Mouse (Mus musculus) lung, embryonic 14.5 days (tissue): ENCODE results near the gene Mgarp. TPM values are rescaled to one million over a fixed set of nuclear protein-coding genes. Genes with fewer than 3 reads are reported as not detected.
"Not testable (repeated sequence)": the region's sequence is repeated elsewhere in the genome, so short reads cannot be mapped to it uniquely, and the experiment has no call there.

Experiments used
- ATAC-seq: fragments of 200-750 bp; cut with Nextera tagmentation; 2 replicates; pipeline ENCODE4 v1.8.0; 2017; ENCODE audit warnings: mild to moderate bottlenecking, moderate TSS enrichment, moderate library complexity; ENCODE audit not compliant: insufficient read depth
- DNase-seq: peaks from one replicate; pipeline ENCODE4 v3.0.0-alpha.2; 2015
- H3K27ac ChIP-seq: fragments of 300-500 bp; sonication (generic); 2 replicates; pipeline ENCODE4 v1.5.1; 2014; ENCODE audit warnings: low read depth, mild to moderate bottlenecking, moderate library complexity
- H3K27me3 ChIP-seq: fragments of 300-500 bp; sonication (generic); 2 replicates; pipeline ENCODE4 v1.6.1; 2014; ENCODE audit warnings: low read length, control low read depth; ENCODE audit not compliant: insufficient read depth
- H3K36me3 ChIP-seq: fragments of 300-500 bp; sonication (generic); 2 replicates; pipeline ENCODE4 v1.6.1; 2014; ENCODE audit warnings: control low read depth; ENCODE audit not compliant: insufficient read depth
- H3K4me1 ChIP-seq: fragments of 300-500 bp; sonication (generic); 2 replicates; pipeline ENCODE4 v1.6.1; 2014; ENCODE audit warnings: antibody characterized with exemption, control low read depth; ENCODE audit not compliant: insufficient read depth
- H3K4me2 ChIP-seq: fragments of 300-500 bp; sonication (generic); 2 replicates; pipeline ENCODE4 v1.6.1; 2014; ENCODE audit warnings: mild to moderate bottlenecking
- H3K4me3 ChIP-seq: fragments of 300-500 bp; sonication (generic); 2 replicates; pipeline ENCODE4 v1.5.1; 2014; ENCODE audit warnings: low read depth, low read length
- H3K9ac ChIP-seq: fragments of 300-500 bp; sonication (generic); 2 replicates; pipeline ENCODE4 v1.6.1; 2014
- H3K9me3 ChIP-seq: fragments of 300-500 bp; sonication (generic); 2 replicates; pipeline ENCODE4 v1.6.1; 2016; ENCODE audit warnings: low read depth, low read length, control low read depth
- CTCF ChIP-seq: IDR thresholded peaks from 2 replicates; pipeline ENCODE4 v1.5.1; 2016; ENCODE audit warnings: antibody characterized with exemption, low read depth
- WGBS: fragments of 180-500 bp; shearing (Covaris S2); extraction: QIAGEN DNeasy Blood & Tissue Kit; methylation state at CpG from one replicate; pipeline ENCODE4 v1.1.7; 2014; 5-methylcytosine and 5-hydroxymethylcytosine counted together
- polyA plus RNA-seq: library from polyadenylated mRNA; unstranded; fragments of >200 nt; fragmentation: Nextera tagmentation; extraction: Ambion mirVana; gene quantifications from 2 replicates; pipeline ENCODE4 v1.2.1, GENCODE M21; 2014

Mgarp gene
- polyA plus RNA-seq, 1 experiment from 2014 or later: 3.6 TPM

DNA sequence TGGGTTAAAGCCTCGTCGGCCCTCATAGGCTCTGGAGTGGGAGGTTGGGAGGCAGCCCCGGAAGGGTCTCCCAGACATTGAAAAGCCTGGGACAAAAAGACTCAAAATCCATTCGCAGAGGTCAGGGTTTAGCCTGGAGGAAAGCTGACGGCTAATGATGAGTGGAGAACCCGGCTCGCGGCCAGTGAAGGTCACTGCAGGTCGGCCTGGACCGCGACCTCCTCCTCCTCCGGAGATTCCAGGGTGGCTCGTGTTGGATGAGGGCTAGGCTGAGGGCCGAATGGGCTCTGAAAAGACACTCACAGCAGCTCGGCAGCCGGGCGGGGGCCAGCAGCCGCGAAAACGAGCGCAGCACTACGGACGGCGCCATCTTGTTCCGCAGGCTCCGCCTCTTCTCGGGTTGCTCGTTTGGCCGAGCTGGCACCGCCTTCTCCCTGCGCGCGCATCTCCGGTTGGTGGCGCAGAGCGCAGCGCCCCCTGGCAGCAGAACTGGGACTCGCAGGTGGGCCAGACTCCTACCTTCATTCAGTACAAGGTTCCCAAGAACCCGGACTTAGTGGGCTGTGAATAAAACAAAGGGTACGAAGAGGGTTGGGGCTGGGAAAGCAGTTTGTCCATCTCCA lies 12.1 kb upstream of the Mgarp start, which contains the start of gene Ndufc1:
Ndufc1 (minus strand) TSS at position 428 of the 623 bp plus-strand sequence.
- peak; percentile 97 for TF ChIP-seq CTCF
- Histone ChIP-seq H3K36me3 (peaks cover 22% of the 10 kb centered on the region), H3K27ac (peak within 1 kb of the TSS; percentile 86), H3K4me2 (peak within 1 kb of the TSS; percentile 79), H3K27me3 (no peaks in the 10 kb centered on the region), H3K4me3 (peak within 1 kb of the TSS; percentile 85), H3K9ac (peak within 1 kb of the TSS; percentile 88), H3K9me3 (no peaks in the 10 kb centered on the region), H3K4me1 (no peaks in the 10 kb centered on the region)
- ATAC-seq (peak; percentile 90), DNase-seq (peak; percentile 98)
- under 1% methylated on average over 40 of the region's 40 CpGs for WGBS

DNA sequence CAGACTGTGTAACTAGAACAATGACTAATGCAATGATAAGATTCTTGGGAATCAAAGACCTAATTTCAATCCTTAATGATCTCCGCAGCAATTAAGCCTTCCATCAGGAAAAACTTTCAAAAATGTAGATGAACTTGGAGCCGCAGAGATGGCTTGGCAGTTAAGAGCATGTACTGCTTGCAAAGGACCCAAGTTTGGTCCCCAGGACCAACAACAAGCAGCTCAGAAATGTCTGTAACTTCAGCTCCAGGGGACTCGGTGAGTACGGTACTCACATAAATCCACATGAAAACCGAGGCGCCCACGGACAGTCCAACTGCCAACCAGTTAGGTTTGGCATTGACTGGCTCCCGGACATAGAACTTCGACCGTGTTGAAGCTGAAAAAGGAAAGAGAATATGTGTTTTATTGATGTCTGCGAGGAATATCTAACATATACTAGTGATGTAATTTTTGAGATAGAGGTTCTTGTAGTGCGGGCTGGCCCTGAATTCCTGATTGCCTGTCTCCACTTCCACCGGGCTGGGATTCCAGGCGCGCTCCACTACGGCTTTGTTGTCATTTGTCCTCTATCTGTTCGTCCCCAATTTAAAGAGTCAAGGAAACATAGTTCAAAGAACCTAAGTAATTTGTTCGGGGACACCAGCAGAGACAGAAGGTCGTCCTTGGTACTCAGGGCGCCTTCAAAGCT lies 11.5 kb upstream of the Mgarp start:
- 17% methylated on average over 20 of the region's 20 CpGs for WGBS
- Histone ChIP-seq H3K27ac (peak overlapping the region; percentile 86), H3K9me3 (no peaks in the 10 kb centered on the region), H3K4me1 (no peaks in the 10 kb centered on the region), H3K4me2 (peak overlapping the region; percentile 79), H3K9ac (peak overlapping the region; percentile 88), H3K36me3 (peaks cover 28% of the 10 kb centered on the region), H3K4me3 (peak overlapping the region; percentile 85), H3K27me3 (no peaks in the 10 kb centered on the region)
- DNase-seq (peak; percentile 30), ATAC-seq (no peak; the same call in 1 of the 2 replicates)
- TF ChIP-seq CTCF: no peak

DNA sequence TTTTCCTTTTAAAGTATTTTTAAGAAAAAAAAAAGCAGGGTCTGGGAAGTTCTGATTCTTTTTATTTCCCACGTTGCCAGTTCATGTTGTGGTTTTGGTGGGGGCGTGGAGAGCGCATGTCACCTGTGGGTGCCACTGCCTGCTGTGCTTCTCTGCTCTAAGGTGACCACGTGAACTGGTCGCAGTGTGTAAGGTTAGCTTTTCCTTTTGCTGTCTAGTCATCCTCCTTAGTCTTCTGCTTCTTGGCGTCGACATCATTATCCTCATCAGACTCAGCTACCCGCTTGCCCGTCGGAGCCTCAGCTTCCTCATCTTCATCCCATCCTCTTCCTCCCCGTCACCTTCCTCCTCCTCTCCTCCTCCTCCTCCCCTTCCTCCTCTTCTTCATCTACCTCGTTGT lies 6.1 kb upstream of the Mgarp start:
- no peak for DNase-seq
- Histone ChIP-seq H3K4me1 (no peaks in the 10 kb centered on the region), H3K27ac (no peak overlapping the region), H3K9ac (no peak overlapping the region), H3K4me2 (no peak overlapping the region), H3K36me3 (peaks cover 30% of the 10 kb centered on the region), H3K9me3 (no peaks in the 10 kb centered on the region), H3K27me3 (peaks cover 6% of the 10 kb centered on the region; the same call in 1 of the 2 replicates), H3K4me3 (no peak overlapping the region)
- TF ChIP-seq CTCF: no peak
- WGBS: 91% methylated on average over 12 of the region's 12 CpGs
- no peak for ATAC-seq

DNA sequence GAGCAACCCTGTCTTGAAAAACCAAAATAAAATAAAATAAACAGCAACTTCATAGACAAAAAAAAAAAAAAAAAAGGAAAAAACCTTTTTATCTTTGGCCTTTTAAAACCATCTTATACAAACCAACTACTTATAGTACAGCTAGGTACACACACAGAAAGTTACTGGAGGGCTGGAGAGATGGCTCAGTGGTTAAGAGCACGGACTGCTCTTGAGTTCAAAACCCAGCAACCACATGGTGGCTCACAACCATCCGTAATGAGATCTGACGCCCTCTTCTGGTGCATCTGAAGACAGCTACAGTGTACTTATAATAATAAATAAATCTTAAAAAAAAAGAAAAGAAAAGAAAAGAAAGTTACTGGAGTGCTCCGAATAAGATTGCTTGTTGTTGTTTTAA lies 5.5 kb upstream of the Mgarp start:
- not testable (repeated sequence) for H3K4me2 ChIP-seq, H3K9ac ChIP-seq, ATAC-seq, H3K9me3 ChIP-seq, H3K27me3 ChIP-seq, DNase-seq, H3K4me1 ChIP-seq, H3K4me3 ChIP-seq, H3K27ac ChIP-seq
- peaks cover 29% of the 10 kb centered on the region for H3K36me3 ChIP-seq
- 56% methylated on average over 4 of the region's 4 CpGs for WGBS

DNA sequence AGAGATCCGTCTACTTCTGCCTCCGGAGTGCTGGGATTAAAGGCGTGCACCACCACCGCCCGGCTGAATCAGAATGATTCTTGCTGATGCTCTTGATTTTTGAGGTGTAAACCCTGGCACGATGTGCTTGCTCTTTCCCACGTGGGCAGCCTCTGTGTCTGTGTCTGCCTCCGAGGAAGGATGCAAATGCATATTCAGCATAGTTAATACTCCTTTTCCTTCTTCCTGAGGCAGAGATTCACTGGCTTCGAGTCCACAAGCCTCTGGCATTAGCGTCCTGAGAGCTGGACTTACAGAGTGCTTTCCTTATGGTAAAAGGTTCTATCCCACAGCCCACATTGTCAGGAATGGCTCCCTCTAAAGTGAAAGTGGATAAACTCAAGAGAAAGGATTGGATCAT lies 4.1 kb upstream of the Mgarp start:
- H3K36me3 ChIP-seq: peaks cover 17% of the 10 kb centered on the region
- no peaks in the 10 kb centered on the region for H3K4me1 ChIP-seq
- TF ChIP-seq CTCF: no peak
- DNase-seq (no peak), ATAC-seq (no peak)
- no peak overlapping the region for H3K4me2 ChIP-seq
- no peak overlapping the region for H3K9ac ChIP-seq
- WGBS: 72% methylated on average over 10 of the region's 10 CpGs
- no peak overlapping the region for H3K4me3 ChIP-seq
- no peaks in the 10 kb centered on the region for H3K9me3 ChIP-seq
- H3K27ac ChIP-seq: no peak overlapping the region
- peaks cover 10% of the 10 kb centered on the region for H3K27me3 ChIP-seq

DNA sequence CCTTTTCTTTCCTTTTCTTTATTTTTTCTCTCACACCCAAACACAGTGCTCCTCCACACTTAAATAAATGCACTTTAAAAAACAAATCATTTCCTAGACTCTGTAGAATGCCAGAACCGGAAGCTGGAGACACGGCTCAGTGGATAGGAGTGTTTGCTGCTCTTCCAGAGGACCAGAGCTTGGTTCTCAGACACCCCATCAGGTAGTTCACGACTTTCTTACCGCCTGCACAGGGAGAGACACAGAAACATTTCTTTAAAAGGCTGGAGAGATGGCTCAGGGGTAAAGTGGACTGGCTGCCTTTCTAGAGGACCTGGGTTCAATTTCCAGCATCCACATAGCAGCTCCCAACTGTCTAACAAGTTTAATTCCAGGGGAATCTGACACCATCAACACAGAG lies 3.0 kb upstream of the Mgarp start:
- Histone ChIP-seq H3K27ac (no peak overlapping the region), H3K4me3 (no peak overlapping the region), H3K4me1 (no peaks in the 10 kb centered on the region), H3K4me2 (no peak overlapping the region), H3K36me3 (peaks cover 13% of the 10 kb centered on the region), H3K27me3 (peaks cover 14% of the 10 kb centered on the region), H3K9me3 (no peaks in the 10 kb centered on the region), H3K9ac (no peak overlapping the region)
- DNase-seq (no peak), ATAC-seq (no peak)
- TF ChIP-seq CTCF: no peak
- 50% methylated on average over 4 of the region's 4 CpGs for WGBS

DNA sequence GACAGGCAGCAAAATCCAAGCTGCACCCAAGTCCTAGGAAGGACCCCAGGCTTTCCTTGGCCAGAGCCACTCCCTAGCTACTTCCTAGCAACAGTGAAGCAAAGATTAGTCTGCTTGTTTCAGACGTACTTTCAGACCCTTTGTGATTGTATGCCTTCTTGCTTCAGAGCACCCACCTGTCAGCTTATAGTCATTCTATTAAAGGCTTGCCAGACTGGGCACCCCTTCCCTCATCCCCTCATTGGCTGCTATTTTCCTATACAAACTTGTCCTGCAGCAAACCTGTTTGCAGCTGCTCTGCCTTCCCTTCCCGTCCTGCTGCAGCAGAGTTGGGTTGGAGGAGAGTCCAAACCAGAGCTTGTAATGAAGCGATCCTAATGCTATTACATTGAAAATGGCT lies 2.1 kb upstream of the Mgarp start:
- Histone ChIP-seq H3K4me1 (no peaks in the 10 kb centered on the region), H3K9ac (no peak overlapping the region), H3K27ac (no peak overlapping the region), H3K27me3 (peaks cover 14% of the 10 kb centered on the region), H3K4me3 (no peak overlapping the region), H3K9me3 (no peaks in the 10 kb centered on the region), H3K36me3 (peaks cover 8% of the 10 kb centered on the region), H3K4me2 (no peak overlapping the region)
- DNase-seq: no peak
- 25% methylated on average over 3 of the region's 3 CpGs for WGBS
- TF ChIP-seq CTCF: no peak
- no peak for ATAC-seq
